Mouse (Mus musculus) forebrain, embryonic 13.5 days (tissue): ENCODE measurements at regions not wholly inside any gene's neighbourhood (a gene's known extent, or its start where the extent isn't known, plus 50 kb on each side); places are given as distances from the start of the nearest gene placed in this dataset.

Experiments
- ATAC-seq: fragments of 200-750 bp; cut with Nextera tagmentation; 2 replicates; pipeline ENCODE4 v1.8.0; 2017
- H3K27ac ChIP-seq: fragments of 300-500 bp; sonication (generic); 2 replicates; pipeline ENCODE4 v1.5.1; 2015; ENCODE audit warnings: inconsistent platforms, mild to moderate bottlenecking, moderate library complexity
- H3K27me3 ChIP-seq: fragments of 300-500 bp; sonication (generic); 2 replicates; pipeline ENCODE4 v1.6.1; 2015; ENCODE audit warnings: mild to moderate bottlenecking, inconsistent platforms
- H3K36me3 ChIP-seq: fragments of 300-500 bp; sonication (generic); 2 replicates; pipeline ENCODE4 v1.6.1; 2015; ENCODE audit warnings: mild to moderate bottlenecking, inconsistent platforms; ENCODE audit not compliant: poor library complexity, severe bottlenecking
- H3K4me1 ChIP-seq: fragments of 300-500 bp; sonication (generic); 2 replicates; pipeline ENCODE4 v1.6.1; 2015; ENCODE audit warnings: inconsistent platforms
- H3K4me2 ChIP-seq: fragments of 300-500 bp; sonication (generic); 2 replicates; pipeline ENCODE4 v1.6.1; 2015; ENCODE audit warnings: inconsistent platforms, mild to moderate bottlenecking, moderate library complexity
- H3K4me3 ChIP-seq: fragments of 300-500 bp; sonication (generic); 2 replicates; pipeline ENCODE4 v1.5.1; 2015; ENCODE audit warnings: mild to moderate bottlenecking, inconsistent platforms
- H3K9ac ChIP-seq: fragments of 300-500 bp; sonication (generic); 2 replicates; pipeline ENCODE4 v1.6.1; 2015; ENCODE audit warnings: mild to moderate bottlenecking, inconsistent platforms
- H3K9me3 ChIP-seq: fragments of 300-500 bp; sonication (generic); replicated peaks from 2 replicates; pipeline ENCODE4 v1.6.1; 2016; ENCODE audit warnings: inconsistent platforms
- WGBS: fragments of 180-500 bp; shearing (Covaris S2); methylation state at CpG from one replicate; pipeline ENCODE4 v1.1.7; 2015; 5-methylcytosine and 5-hydroxymethylcytosine counted together

DNA sequence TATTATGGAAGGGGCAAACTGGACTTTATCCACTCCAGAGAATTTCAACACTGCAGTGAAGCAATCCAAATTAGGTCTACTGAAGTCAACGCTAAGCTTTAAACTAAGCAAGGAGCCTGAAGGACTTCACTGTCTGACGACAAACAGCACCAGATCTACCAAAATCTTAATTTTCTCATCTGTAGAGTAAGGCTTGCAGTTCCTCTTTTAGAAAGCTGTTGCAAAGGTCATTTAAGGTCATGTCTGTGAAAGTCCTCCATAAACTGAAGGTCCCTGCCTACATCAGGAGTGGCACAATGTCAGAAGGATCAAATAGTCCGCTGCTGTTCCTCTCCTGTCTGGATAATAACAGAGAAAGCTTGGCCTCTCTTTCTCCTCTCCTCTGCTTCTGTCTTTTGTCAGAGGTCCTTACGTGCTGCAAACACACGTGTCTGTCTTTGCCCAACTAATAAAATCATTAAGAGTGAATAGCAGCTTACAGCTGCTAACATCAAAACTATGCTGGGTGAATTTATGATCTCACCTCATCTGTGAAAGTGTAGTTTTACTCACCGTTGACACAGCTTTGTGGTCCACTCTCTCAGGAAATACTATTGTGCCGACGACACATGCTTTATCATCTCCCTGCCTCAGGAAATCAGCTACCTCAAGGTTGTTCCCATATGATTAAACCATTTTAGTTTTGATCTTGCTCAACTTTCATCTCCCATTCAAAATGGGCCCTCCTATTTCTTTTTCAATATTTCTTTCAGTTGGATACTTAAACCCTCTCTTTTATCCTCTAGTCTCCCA, 117.9 kb upstream of the Tas2r134 start:
- H3K4me3 ChIP-seq: no peak overlapping the region
- ATAC-seq: no peak
- no peak overlapping the region for H3K4me2 ChIP-seq
- no peaks in the 10 kb centered on the region for H3K27me3 ChIP-seq
- H3K4me1 ChIP-seq: no peaks in the 10 kb centered on the region
- H3K36me3 ChIP-seq: no peaks in the 10 kb centered on the region
- H3K9me3 ChIP-seq: no peaks in the 10 kb centered on the region
- no peak overlapping the region for H3K27ac ChIP-seq
- WGBS: 92% methylated on average over 8 of the region's 8 CpGs
- H3K9ac ChIP-seq: no peak overlapping the region

DNA sequence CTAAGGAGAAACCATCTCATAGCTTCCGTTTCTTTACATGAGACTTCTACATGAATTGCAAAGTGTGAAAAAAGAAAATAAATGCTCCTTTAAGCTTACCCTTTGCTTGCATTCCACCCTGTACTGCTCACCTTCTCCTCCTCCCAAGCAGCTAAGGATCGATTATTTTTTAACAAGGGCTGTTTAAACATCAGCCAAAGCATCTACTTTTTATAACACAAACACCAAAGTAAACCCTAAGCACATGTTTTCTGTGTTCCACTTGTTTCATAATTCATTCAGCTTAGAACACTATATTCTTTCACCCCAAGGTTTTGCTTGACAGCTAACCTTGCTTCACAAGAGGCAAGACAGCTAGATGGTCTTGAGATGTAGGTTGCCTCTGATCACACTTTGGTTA, 129.4 kb upstream of the Tas2r134 start:
- Histone ChIP-seq H3K4me2 (no peak overlapping the region), H3K9me3 (no peaks in the 10 kb centered on the region), H3K27ac (no peak overlapping the region), H3K27me3 (no peaks in the 10 kb centered on the region), H3K36me3 (no peaks in the 10 kb centered on the region), H3K9ac (no peak overlapping the region), H3K4me3 (no peak overlapping the region), H3K4me1 (no peaks in the 10 kb centered on the region)
- ATAC-seq: no peak
- WGBS: 91% methylated on average over 2 of the region's 2 CpGs

DNA sequence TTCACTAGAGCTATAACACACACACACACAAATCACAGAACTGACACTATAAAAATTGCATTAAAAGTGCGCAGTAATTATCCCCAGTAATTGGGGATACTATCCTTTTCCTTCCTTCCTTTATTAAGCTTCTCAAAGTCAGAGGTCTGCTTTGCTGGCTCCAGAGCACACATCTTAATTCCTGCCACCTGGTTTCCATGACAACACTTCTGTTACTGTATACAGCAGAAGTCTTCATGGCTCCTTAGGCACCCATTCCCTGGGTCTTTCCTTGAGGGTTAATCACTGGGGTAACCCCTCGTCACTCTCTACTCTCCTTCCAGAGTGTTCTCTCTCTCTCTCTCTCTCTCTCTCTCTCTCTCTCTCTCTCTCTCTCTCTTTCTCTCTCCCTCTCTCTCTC, 153.6 kb upstream of the Tas2r134 start:
- Histone ChIP-seq H3K27me3 (no peaks in the 10 kb centered on the region), H3K4me2 (no peak overlapping the region), H3K27ac (no peak overlapping the region), H3K4me3 (no peak overlapping the region), H3K36me3 (no peaks in the 10 kb centered on the region), H3K9ac (no peak overlapping the region), H3K9me3 (no peaks in the 10 kb centered on the region), H3K4me1 (no peaks in the 10 kb centered on the region)
- no peak for ATAC-seq
- WGBS: 74% methylated on average over 2 of the region's 2 CpGs

DNA sequence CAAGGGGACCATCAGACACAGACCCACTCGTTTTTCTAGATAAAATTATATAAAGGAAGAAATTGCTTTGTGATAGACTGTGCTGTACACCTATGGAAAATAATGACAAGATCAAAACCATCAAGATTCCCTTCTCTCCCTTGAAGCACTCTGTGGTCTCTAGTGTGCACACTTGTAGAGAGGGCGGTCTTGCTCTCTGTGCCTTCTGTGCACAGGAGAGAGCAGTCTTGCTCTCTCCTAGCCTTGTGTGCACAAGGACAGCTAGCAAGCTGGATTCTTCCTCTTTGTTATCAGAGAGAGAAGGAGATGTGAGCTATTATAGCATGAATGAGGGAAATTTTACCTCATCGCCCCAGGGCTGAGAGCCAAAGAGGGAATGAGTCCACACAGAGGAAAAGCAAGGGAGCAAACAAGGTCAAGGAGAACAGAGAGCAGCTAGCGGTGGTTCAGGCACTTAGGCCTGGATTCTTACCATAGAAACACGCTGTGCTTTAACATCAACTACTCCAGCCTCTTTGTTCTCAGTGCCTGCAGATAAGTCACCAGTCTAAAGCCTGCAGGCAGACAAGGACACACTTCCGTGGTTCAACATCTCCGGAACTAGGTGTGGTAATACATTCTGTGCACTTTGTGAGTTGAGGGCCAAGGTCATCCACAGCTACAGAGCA, 160.2 kb upstream of the Tas2r134 start:
- no peaks in the 10 kb centered on the region for H3K9me3 ChIP-seq
- no peaks in the 10 kb centered on the region for H3K27me3 ChIP-seq
- H3K4me3 ChIP-seq: no peak overlapping the region
- 68% methylated on average over 7 of the region's 7 CpGs for WGBS
- no peaks in the 10 kb centered on the region for H3K36me3 ChIP-seq
- no peak overlapping the region for H3K27ac ChIP-seq
- no peak for ATAC-seq
- no peaks in the 10 kb centered on the region for H3K4me1 ChIP-seq
- no peak overlapping the region for H3K4me2 ChIP-seq
- H3K9ac ChIP-seq: no peak overlapping the region

DNA sequence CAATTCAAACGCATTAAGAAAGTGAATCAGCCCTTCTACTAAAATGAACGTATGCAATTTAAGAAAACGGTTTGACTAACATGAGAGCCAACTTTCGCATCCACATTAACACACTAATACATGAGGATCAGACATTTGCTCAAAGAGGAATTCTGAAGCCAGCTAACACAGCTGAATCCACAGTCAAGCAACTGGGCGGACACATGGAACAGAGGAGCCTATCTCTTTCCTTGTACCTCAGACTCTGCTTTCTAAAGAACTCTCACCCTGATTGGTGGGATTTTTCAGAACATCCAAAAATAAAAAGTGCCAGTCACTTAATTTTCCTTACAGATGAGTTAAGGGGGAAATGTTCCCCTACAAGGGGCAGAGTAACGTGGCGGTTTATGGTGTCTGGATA, 161.3 kb upstream of the Tas2r134 start:
- no peak overlapping the region for H3K27ac ChIP-seq
- H3K36me3 ChIP-seq: no peaks in the 10 kb centered on the region
- no peaks in the 10 kb centered on the region for H3K4me1 ChIP-seq
- no peaks in the 10 kb centered on the region for H3K27me3 ChIP-seq
- H3K9me3 ChIP-seq: no peaks in the 10 kb centered on the region
- H3K4me3 ChIP-seq: no peak overlapping the region
- ATAC-seq: no peak
- 93% methylated on average over 7 of the region's 7 CpGs for WGBS
- no peak overlapping the region for H3K4me2 ChIP-seq
- H3K9ac ChIP-seq: no peak overlapping the region

DNA sequence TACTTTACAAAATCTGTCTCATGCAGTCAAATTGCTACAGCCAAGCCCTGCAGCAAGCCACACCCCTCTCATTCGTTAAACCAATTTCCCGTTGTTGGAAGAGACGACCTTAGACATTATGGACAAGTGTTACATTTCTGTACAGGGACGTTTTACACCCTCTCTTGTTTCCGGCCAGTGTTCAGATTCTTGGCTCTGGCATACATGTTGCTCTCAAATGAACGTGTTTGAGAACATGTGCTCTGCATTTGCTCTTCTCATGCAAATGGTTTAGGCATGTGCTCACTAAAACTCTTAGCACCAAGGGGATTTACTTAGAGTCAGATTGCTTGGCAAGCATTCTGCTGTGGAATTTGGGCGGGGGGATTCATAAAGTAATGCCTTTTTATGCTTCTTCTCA, 161.7 kb upstream of the Tas2r134 start:
- H3K9me3 ChIP-seq: no peaks in the 10 kb centered on the region
- no peak overlapping the region for H3K4me2 ChIP-seq
- no peaks in the 10 kb centered on the region for H3K36me3 ChIP-seq
- WGBS: 64% methylated on average over 7 of the region's 7 CpGs
- no peak overlapping the region for H3K27ac ChIP-seq
- no peak overlapping the region for H3K4me3 ChIP-seq
- ATAC-seq: no peak
- H3K27me3 ChIP-seq: no peaks in the 10 kb centered on the region
- no peak overlapping the region for H3K9ac ChIP-seq
- no peaks in the 10 kb centered on the region for H3K4me1 ChIP-seq

DNA sequence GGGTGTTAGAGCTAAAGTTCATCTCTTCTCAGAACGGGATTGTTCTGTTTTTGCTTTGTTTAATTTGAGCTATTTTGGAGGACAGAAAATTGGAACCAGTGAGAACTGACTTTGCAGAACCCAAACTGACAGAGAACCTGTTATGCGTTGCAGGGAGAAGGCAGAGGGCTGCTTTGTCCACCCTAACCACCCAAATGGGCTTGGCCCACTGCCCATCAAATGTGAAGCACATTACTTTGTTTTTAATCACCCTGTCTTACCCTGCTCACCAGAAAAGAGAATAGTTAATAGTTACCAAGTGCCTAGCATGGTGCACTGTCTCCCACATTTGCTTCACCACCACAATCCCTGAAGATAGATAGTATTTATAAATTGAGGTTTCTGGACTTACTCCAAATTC, 163.0 kb upstream of the Tas2r134 start:
- no peaks in the 10 kb centered on the region for H3K36me3 ChIP-seq
- H3K4me3 ChIP-seq: no peak overlapping the region
- H3K9me3 ChIP-seq: no peaks in the 10 kb centered on the region
- H3K9ac ChIP-seq: no peak overlapping the region
- no peak overlapping the region for H3K4me2 ChIP-seq
- no peak overlapping the region for H3K27ac ChIP-seq
- no peak for ATAC-seq
- no peaks in the 10 kb centered on the region for H3K4me1 ChIP-seq
- 83% methylated on average over 2 of the region's 2 CpGs for WGBS
- no peaks in the 10 kb centered on the region for H3K27me3 ChIP-seq

DNA sequence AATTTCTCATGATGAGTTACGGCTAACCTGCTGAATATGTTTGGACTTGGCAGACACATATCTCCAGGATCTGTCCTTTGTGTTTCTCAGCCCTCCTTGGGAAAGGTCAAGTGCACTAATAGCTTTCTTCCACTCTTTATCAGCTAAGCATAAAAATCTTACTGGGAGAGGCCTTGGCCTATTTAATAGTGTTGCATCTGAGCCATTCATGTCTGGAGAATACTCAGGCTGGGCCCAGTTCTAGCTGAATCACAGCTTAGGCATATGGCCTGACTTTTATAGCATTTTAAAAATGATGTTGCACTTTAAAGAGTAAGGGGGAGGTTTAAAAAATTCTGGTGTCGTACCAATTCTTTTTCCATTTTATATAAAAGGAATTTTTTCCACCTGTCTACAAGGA, 166.4 kb upstream of the Tas2r134 start:
- H3K4me1 ChIP-seq: no peaks in the 10 kb centered on the region
- no peak overlapping the region for H3K4me2 ChIP-seq
- WGBS: 85% methylated on average over 2 of the region's 2 CpGs
- H3K9ac ChIP-seq: no peak overlapping the region
- H3K9me3 ChIP-seq: no peaks in the 10 kb centered on the region
- H3K27me3 ChIP-seq: no peaks in the 10 kb centered on the region
- H3K27ac ChIP-seq: no peak overlapping the region
- no peaks in the 10 kb centered on the region for H3K36me3 ChIP-seq
- no peak for ATAC-seq
- H3K4me3 ChIP-seq: no peak overlapping the region

DNA sequence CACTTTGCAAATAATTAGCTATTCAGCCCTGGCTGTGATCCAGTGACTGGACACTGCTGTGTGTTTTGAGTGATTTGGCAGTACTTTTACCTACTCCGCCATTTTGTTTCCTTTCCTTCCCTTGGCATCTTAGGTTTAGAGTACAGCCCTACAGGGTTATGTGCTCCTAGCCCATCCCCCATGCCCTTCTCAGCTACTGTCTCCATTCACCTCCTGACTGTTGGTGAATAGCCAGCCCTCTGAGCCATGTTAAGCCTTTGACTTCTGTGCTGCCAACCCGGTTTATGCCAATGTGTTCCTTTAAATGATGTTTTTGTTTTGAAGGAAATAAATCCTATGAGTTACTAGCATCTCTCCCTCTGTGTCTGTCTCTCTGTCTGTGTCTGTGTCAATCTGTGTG, 167.8 kb upstream of the Tas2r134 start:
- Histone ChIP-seq H3K9ac (no peak overlapping the region), H3K27ac (no peak overlapping the region), H3K36me3 (no peaks in the 10 kb centered on the region), H3K9me3 (no peaks in the 10 kb centered on the region), H3K4me1 (no peaks in the 10 kb centered on the region), H3K4me2 (no peak overlapping the region), H3K4me3 (no peak overlapping the region), H3K27me3 (no peaks in the 10 kb centered on the region)
- ATAC-seq: no peak
- WGBS: 73% methylated on average over 2 of the region's 2 CpGs

DNA sequence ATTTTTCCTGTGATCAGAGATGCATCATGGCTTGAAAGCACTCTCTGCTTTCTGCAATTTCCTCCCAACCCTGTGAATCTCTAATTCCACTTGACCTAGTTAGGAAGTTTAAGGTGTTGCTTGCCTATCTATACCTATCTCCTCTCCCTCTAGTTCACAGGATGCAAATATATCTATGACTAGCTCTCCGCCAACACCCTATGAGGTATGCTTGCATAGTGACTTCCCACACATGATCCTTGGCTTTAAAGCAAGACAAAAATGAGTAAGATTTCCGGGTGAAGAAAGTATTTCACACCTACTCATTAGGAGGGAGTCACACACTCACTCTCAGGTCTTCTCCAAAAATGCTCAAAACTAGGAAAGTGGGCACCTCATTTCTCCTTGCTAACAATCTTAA, 169.6 kb upstream of the Tas2r134 start:
- Histone ChIP-seq H3K9ac (no peak overlapping the region), H3K36me3 (no peaks in the 10 kb centered on the region), H3K4me2 (no peak overlapping the region), H3K4me3 (no peak overlapping the region), H3K27ac (no peak overlapping the region), H3K9me3 (no peaks in the 10 kb centered on the region), H3K4me1 (no peaks in the 10 kb centered on the region), H3K27me3 (no peaks in the 10 kb centered on the region)
- ATAC-seq: no peak
- 88% methylated on average over 2 of the region's 2 CpGs for WGBS

DNA sequence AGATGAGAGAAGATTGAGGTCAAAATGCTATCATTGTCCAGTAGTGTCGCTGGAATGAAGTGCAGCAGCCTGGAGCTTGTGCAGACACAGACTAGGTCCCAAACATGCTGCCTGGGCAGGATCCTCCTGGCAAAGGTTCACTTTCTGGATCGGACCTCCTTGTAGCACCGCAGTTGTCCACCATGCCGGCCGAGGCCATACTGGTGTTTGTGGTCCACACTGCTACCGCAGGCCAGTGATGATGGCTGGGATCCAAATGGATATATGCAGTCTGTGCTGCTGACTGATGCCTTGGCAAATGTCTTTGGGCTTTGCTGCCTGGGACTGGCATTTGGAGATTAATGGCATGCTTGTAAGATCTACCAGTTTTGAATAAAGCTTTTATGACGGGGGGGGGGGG, 174.5 kb upstream of the Tas2r134 start:
- WGBS: 83% methylated on average over 7 of the region's 7 CpGs
- ATAC-seq: no peak

DNA sequence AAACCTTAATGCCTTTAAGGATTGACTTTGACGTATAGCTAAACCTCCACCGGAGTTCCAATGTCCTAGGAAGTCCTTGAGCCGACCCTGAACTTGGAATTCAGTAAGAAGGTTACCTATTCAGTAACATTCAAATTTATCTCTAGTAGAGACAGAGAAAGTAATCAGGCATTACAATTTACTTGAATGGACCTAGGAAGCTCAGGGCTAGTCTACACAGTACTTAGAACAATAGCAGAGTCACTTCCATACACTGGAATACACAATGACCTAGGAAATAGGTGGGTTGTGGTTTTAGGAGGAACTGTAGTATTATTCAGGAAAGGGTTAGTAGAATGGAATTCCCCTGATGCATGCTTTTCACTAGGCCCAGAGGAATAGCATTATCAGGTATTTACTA, 179.2 kb upstream of the Tas2r134 start:
- H3K27ac ChIP-seq: no peak overlapping the region
- no peak overlapping the region for H3K4me2 ChIP-seq
- no peaks in the 10 kb centered on the region for H3K9me3 ChIP-seq
- 87% methylated on average over 3 of the region's 3 CpGs for WGBS
- no peaks in the 10 kb centered on the region for H3K27me3 ChIP-seq
- H3K36me3 ChIP-seq: no peaks in the 10 kb centered on the region
- no peak overlapping the region for H3K4me3 ChIP-seq
- H3K9ac ChIP-seq: no peak overlapping the region
- no peaks in the 10 kb centered on the region for H3K4me1 ChIP-seq
- ATAC-seq: no peak

More for the DNA sequence above, 174.5 kb upstream of the Tas2r134 start:
- Histone ChIP-seq H3K36me3 (no peaks in the 10 kb centered on the region), H3K4me2 (no peak overlapping the region), H3K27me3 (no peaks in the 10 kb centered on the region), H3K4me1 (no peaks in the 10 kb centered on the region), H3K4me3 (no peak overlapping the region), H3K9me3 (no peaks in the 10 kb centered on the region), H3K9ac (no peak overlapping the region), H3K27ac (no peak overlapping the region)

DNA sequence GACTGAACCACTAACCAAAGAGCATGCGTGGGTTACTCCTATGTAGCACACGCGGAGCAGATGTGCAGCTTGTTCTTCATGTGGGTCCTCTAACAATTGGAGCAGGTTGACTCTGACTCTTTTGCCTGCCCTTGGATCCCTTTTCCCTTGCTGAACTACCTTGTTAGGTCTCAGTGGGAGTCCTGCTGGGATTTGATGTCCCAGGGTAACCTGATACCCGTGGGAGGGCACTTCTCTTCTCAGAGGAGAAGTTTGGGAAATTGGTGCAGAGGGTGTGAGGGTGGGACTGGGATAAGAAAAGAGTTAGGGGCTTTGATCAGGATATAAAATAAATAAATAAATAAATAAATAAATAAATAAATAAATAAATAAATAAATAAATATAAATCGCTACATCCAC, 179.7 kb upstream of the Tas2r134 start:
- Histone ChIP-seq H3K4me2 (no peak overlapping the region), H3K27ac (no peak overlapping the region), H3K27me3 (no peaks in the 10 kb centered on the region), H3K9ac (no peak overlapping the region), H3K4me1 (no peaks in the 10 kb centered on the region), H3K36me3 (no peaks in the 10 kb centered on the region), H3K4me3 (no peak overlapping the region), H3K9me3 (no peaks in the 10 kb centered on the region)
- no peak for ATAC-seq
- 92% methylated on average over 5 of the region's 5 CpGs for WGBS
